Mouse (Mus musculus) hindbrain, embryonic 13.5 days (tissue): Measurements from ENCODE around the gene Chn2. TPM values are rescaled to one million over a fixed set of nuclear protein-coding genes. Genes with fewer than 3 reads are reported as not detected.

Experiments used
- ATAC-seq: fragments of 200-750 bp; cut with Nextera tagmentation; 2 replicates; pipeline ENCODE4 v1.8.0; 2017; ENCODE audit warnings: moderate TSS enrichment; ENCODE audit not compliant: low FRiP score
- H3K27ac ChIP-seq: fragments of 300-500 bp; sonication (generic); 2 replicates; pipeline ENCODE4 v1.5.1; 2015; ENCODE audit warnings: inconsistent platforms, mild to moderate bottlenecking, moderate library complexity
- H3K27me3 ChIP-seq: fragments of 300-500 bp; sonication (generic); 2 replicates; pipeline ENCODE4 v1.6.1; 2015; ENCODE audit warnings: mild to moderate bottlenecking, inconsistent platforms
- H3K36me3 ChIP-seq: fragments of 300-500 bp; sonication (generic); 2 replicates; pipeline ENCODE4 v1.6.1; 2015; ENCODE audit warnings: mild to moderate bottlenecking, inconsistent platforms
- H3K4me1 ChIP-seq: fragments of 300-500 bp; sonication (generic); replicated peaks from 2 replicates; pipeline ENCODE4 v1.6.1; 2015; ENCODE audit warnings: inconsistent platforms
- H3K4me2 ChIP-seq: fragments of 300-500 bp; sonication (generic); 2 replicates; pipeline ENCODE4 v1.6.1; 2015; ENCODE audit warnings: inconsistent platforms, mild to moderate bottlenecking, moderate library complexity
- H3K4me3 ChIP-seq: fragments of 300-500 bp; sonication (generic); 2 replicates; pipeline ENCODE4 v1.5.1; 2015; ENCODE audit warnings: mild to moderate bottlenecking, inconsistent platforms
- H3K9ac ChIP-seq: fragments of 300-500 bp; sonication (generic); 2 replicates; pipeline ENCODE4 v1.6.1; 2015; ENCODE audit warnings: mild to moderate bottlenecking, inconsistent platforms
- H3K9me3 ChIP-seq: fragments of 300-500 bp; sonication (generic); 2 replicates; pipeline ENCODE4 v1.6.1; 2016; ENCODE audit warnings: inconsistent platforms
- WGBS: fragments of 180-500 bp; shearing (Covaris S2); methylation state at CpG from one replicate; pipeline ENCODE4 v1.1.7; 2015; 5-methylcytosine and 5-hydroxymethylcytosine counted together
- polyA plus RNA-seq: library from polyadenylated mRNA; unstranded; fragments of >200 nt; fragmentation: Nextera tagmentation; extraction: Ambion mirVana; gene quantifications from 2 replicates; pipeline ENCODE4 v1.2.1, GENCODE M21; 2015

Gene Chn2
- polyA plus RNA-seq, 1 experiment from 2014 or later = 31.5 TPM

DNA sequence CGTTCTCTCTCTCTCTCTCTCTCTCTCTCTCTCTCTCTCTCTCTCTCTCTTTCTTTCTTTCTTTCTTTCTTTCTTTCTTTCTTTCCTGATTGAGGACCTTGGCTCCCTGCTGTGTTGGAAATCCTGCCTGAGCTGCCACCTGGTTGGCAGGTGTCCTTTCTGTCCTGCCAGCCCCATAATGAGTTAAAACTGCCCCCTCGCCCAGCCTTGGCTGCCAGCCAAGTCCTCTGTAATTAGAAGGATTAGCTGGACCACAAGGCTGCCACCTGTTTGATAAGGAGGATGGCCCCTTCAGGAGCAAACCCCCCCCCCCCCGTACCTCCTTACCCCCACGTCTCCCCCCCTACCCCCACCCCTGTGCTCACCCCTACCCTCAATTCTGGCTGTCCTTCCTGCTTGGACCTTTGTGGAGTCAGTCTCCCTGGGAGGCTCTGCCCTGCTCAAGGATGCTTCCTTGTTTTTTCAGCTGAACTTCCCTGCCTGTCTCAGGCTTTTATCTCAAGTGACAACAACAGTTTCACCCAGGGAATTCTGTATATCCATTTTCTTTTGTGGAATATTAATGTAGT lies 72.1 kb downstream of the Chn2 start:
- Histone ChIP-seq H3K9me3 (no peaks in the 10 kb centered on the region; the same call in 1 of the 2 replicates), H3K9ac (no peak overlapping the region), H3K27ac (no peak overlapping the region), H3K4me1 (peaks cover 14% of the 10 kb centered on the region), H3K27me3 (no peaks in the 10 kb centered on the region), H3K4me2 (no peak overlapping the region), H3K36me3 (no peaks in the 10 kb centered on the region), H3K4me3 (no peak overlapping the region)
- ATAC-seq = no peak
- 18% methylated on average over 4 of the region's 4 CpGs for WGBS

DNA sequence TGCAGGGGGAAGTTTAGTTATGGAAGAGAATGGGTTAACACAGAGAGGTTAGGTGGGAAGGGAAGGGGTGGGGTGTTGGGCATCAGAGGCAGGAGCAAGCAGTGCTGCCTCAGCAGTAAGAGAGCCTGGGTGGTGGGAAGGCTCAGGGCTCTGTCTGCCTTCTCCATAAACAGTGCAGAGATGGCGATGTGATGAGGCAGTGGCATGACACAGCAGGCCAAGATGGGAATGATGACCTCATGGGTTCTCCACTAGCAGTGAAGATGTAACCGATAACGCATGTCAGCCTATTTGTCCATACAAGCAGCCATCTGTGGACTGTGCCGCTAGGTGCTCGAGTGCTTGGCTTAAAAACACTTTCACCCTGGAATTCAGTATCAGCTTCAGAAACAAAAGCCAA lies 74.0 kb downstream of the Chn2 start:
- Histone ChIP-seq H3K9ac (no peak overlapping the region), H3K27me3 (no peaks in the 10 kb centered on the region), H3K4me3 (no peak overlapping the region), H3K36me3 (no peaks in the 10 kb centered on the region), H3K4me2 (no peak overlapping the region), H3K4me1 (peaks cover 14% of the 10 kb centered on the region), H3K9me3 (no peaks in the 10 kb centered on the region; the same call in 1 of the 2 replicates), H3K27ac (no peak overlapping the region)
- ATAC-seq = no peak
- WGBS = 91% methylated on average over 5 of the region's 5 CpGs

DNA sequence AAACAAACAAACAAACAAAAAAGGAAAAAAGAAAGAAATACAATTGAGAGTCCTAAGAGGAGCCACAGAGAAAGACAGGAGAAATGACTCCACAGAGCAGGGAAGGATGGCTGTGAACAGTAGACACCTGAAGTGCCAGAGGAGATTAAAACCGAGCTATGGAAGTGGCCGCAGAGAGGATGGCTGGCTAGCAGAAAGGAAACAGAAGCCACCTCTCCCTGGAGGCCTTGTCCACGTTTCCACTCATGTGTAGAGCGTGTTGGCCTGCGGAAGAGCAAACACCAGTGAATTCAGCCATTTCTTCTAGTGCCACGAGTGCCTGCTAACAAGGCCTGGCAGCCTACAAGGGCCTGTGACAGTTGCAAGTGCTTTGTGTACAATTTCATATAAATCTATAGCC lies 75.1 kb downstream of the Chn2 start:
- Histone ChIP-seq H3K9ac (no peak overlapping the region), H3K9me3 (no peaks in the 10 kb centered on the region; the same call in 1 of the 2 replicates), H3K4me1 (peaks cover 14% of the 10 kb centered on the region), H3K4me2 (no peak overlapping the region), H3K36me3 (no peaks in the 10 kb centered on the region), H3K4me3 (no peak overlapping the region), H3K27me3 (no peaks in the 10 kb centered on the region), H3K27ac (no peak overlapping the region)
- WGBS = 91% methylated on average over 6 of the region's 6 CpGs
- no peak for ATAC-seq

DNA sequence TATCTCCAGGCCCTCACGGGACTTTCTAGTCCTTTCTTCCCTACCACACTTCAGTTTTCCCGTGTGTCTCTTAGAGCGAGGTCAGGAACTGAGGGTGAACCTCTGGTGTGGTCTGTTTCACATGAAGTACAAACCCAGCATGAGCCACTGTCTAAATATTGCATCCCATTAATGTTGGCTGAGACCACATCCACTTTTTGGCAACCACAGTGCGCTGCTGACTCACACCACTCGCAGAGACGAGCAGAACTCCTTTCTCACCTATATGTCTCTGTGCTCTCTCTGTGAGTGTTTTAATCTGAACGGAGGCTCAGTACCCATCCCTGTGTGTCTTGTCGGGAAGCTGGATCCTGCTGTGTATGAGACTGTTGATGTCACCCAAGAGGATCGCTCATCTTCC lies 76.9 kb downstream of the Chn2 start:
- Histone ChIP-seq H3K4me1 (peaks cover 9% of the 10 kb centered on the region), H3K4me2 (no peak overlapping the region), H3K27me3 (no peaks in the 10 kb centered on the region), H3K9ac (no peak overlapping the region), H3K36me3 (no peaks in the 10 kb centered on the region), H3K9me3 (no peaks in the 10 kb centered on the region; the same call in 1 of the 2 replicates), H3K4me3 (no peak overlapping the region), H3K27ac (no peak overlapping the region)
- no peak for ATAC-seq
- WGBS = 94% methylated on average over 9 of the region's 9 CpGs

DNA sequence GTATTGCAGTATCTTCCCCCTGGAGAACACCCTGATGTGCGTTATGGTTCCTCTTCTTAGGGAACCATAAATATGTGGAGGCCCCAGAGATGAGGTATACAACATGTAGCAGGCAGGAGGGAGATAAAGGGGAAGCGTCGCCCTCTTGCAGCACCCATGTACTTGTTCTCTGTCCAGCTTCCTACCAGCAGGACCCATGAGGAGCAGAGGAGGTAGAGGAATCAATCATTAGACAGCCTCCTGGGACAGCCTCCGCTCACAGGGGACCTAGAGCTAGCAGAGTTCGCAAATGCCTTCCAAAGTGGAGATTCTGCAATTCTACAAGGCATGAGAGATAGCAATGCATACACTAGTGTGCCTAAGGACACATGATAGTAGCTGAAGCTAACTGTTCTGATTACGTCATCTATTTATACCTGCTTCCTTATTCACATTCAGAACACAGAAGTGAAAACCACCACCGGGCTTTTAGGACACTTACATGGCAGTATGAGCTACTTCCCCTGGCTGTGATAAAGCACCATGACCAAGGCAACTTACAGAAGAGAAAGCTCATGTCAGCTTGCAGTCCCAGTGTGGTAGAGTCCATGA lies 77.7 kb downstream of the Chn2 start:
- WGBS = 93% methylated on average over 7 of the region's 7 CpGs
- Histone ChIP-seq H3K4me3 (no peak overlapping the region), H3K4me2 (no peak overlapping the region), H3K27me3 (no peaks in the 10 kb centered on the region), H3K9ac (no peak overlapping the region), H3K36me3 (no peaks in the 10 kb centered on the region), H3K27ac (no peak overlapping the region), H3K9me3 (no peaks in the 10 kb centered on the region; the same call in 1 of the 2 replicates), H3K4me1 (peaks cover 7% of the 10 kb centered on the region)
- no peak for ATAC-seq

DNA sequence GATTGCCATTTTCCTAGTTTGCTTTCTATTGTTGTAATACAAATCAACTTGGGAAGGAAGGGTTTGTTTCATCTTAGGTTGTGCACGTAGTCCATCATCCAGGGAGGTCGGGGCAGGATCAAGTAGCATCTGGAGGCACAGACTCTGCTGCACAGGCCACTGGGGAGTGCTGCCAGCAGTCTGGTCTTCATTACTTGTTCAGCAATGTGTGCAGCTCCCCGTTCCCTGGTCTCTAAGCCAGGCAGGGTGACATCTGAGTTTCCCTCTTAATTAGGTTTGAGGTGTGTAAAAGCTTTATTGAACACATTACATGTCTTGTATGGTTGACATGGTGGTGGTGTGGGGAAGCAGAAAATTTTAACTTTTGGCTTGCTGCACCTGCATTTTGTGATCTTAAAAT lies 79.0 kb downstream of the Chn2 start:
- H3K4me1 ChIP-seq = peaks cover 7% of the 10 kb centered on the region
- H3K4me2 ChIP-seq = no peak overlapping the region
- no peaks in the 10 kb centered on the region; the same call in 1 of the 2 replicates for H3K9me3 ChIP-seq
- 57% methylated on average over 3 of the region's 3 CpGs for WGBS
- ATAC-seq = no peak
- no peak overlapping the region for H3K4me3 ChIP-seq
- H3K27me3 ChIP-seq = no peaks in the 10 kb centered on the region
- H3K27ac ChIP-seq = no peak overlapping the region
- H3K9ac ChIP-seq = no peak overlapping the region
- H3K36me3 ChIP-seq = no peaks in the 10 kb centered on the region

DNA sequence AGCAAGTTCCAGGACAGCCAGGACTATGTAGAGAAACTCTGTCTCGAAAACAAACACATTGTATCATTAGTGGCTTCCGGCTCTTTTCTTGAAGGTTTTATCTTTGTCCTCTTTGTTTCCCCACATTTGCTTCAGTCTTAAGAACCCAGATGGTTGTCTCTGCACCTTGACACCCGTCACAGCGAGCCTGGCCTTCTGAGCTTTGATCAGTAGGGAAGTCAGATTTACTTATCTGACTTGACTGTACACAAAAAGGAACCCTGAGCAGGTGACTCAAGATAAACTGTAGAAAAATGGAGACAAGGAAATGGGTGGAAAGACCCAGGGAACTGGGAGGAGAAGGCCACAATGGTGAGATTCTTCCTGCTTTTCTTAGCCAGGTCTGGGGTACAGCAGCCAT lies 79.5 kb downstream of the Chn2 start:
- no peaks in the 10 kb centered on the region for H3K36me3 ChIP-seq
- no peak overlapping the region for H3K4me3 ChIP-seq
- H3K27ac ChIP-seq = no peak overlapping the region
- ATAC-seq = no peak
- WGBS = 90% methylated on average over 4 of the region's 4 CpGs
- H3K9me3 ChIP-seq = no peaks in the 10 kb centered on the region
- H3K4me1 ChIP-seq = peaks cover 7% of the 10 kb centered on the region
- H3K9ac ChIP-seq = no peak overlapping the region
- no peak overlapping the region for H3K4me2 ChIP-seq
- H3K27me3 ChIP-seq = no peaks in the 10 kb centered on the region

DNA sequence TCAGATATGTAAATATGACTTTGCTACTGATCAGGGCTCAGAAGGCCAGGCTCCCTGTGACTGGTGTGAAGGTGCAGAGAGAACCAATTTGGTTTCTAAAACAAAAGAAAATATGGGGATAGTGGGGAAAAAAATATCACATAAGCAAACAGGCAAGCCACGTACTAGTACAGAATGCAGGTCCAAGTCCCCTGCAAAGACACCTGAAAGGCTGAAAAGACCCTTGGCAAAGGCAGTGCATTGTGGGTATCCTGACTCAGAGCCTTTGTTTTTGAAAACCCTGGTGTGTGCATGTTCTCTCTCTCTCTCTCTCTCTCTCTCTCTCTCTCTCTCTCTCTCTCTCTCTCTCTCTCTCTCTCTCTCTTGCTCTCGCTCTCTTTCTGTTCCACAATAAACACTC lies 80.1 kb downstream of the Chn2 start:
- Histone ChIP-seq H3K36me3 (no peaks in the 10 kb centered on the region), H3K4me1 (peaks cover 7% of the 10 kb centered on the region), H3K27ac (no peak overlapping the region), H3K4me3 (no peak overlapping the region), H3K9ac (no peak overlapping the region), H3K9me3 (no peaks in the 10 kb centered on the region), H3K4me2 (no peak overlapping the region), H3K27me3 (no peaks in the 10 kb centered on the region)
- ATAC-seq = no peak
- 62% methylated on average over 2 of the region's 2 CpGs for WGBS

DNA sequence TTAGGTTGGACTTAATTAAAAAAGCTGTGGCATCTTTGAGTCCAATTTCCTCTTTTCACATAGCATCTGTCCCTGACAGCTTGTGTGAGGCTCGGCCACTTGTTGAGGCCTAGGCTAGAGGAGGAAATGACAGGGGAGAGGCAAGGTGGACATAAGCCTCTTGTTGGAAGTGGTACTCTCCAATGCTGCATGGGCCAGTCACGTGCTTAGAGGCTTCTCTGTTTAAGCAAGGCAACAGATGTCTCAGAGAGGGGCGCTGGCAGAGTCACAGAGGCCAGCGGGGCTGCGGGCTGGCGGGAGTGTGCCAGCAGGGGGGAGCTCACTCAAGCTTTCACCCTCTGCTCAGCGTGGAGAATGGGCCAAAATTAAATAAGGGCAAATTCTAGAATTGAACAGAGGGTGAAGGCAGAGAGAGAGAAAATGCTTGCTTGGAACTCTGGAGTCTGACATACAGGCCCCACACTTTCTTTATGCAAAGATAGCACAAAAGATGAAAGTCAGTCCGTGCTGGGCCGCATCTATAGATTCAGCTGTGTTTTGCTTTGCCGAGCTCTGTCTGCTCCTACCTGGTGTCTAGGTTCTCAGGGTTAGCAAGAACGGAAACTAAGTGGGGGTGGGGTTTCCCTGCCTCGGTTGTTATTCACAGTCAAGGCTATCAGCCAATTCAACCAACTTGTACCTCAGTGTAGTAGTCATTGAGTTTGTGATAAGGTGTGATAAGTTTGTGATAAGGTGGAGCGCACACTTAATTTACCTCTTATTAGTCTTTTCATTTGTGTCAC lies 80.7 kb downstream of the Chn2 start:
- Histone ChIP-seq H3K27me3 (no peaks in the 10 kb centered on the region), H3K9me3 (no peaks in the 10 kb centered on the region), H3K36me3 (no peaks in the 10 kb centered on the region), H3K4me2 (no peak overlapping the region), H3K4me1 (peaks cover 7% of the 10 kb centered on the region), H3K9ac (no peak overlapping the region), H3K4me3 (no peak overlapping the region), H3K27ac (no peak overlapping the region)
- no peak for ATAC-seq
- WGBS = 25% methylated on average over 13 of the region's 13 CpGs

DNA sequence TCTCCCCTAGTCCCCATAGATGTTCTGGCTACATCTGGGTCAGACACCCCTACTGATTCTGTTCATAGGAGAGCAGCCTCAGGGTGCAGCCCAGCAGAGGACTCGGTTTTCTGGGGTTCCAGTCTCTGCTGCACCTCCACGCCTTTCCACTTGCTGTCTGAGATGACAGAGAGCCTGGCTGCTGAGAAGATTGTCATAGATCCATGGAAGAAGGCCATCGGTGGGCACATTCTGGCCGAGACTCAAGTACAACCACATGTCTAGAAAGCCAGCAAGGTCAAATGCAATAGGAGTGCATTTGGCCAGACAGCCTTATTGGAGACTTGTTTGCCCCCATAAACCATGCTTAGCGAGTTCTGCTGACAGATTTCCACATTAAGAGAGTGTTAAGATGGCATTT lies 81.5 kb downstream of the Chn2 start:
- Histone ChIP-seq H3K4me2 (no peak overlapping the region), H3K9ac (no peak overlapping the region), H3K4me1 (peaks cover 7% of the 10 kb centered on the region), H3K9me3 (no peaks in the 10 kb centered on the region), H3K27ac (no peak overlapping the region), H3K36me3 (no peaks in the 10 kb centered on the region), H3K4me3 (no peak overlapping the region), H3K27me3 (peaks cover 4% of the 10 kb centered on the region; the same call in 1 of the 2 replicates)
- ATAC-seq = no peak
- WGBS = 89% methylated on average over 5 of the region's 5 CpGs

DNA sequence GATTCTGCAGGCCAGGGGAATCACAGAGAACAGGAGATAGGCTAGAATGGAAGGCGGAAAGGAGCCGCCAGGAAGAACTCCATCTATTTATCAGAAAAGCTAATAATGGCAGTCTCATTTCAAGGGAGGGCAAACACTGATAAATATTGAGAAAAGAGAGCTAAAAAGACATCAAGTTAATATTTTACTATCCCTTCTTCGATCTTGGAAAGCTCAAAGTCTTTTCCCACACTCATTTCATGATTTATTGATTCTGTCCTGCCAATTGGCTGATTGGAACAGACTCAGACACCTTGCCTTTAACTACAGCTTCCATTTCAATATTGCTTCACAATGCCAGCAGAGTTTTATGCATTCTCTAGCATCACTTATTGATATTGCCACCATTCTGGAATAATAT lies 85.2 kb downstream of the Chn2 start:
- Histone ChIP-seq H3K4me2 (no peak overlapping the region), H3K36me3 (no peaks in the 10 kb centered on the region), H3K4me3 (no peak overlapping the region), H3K4me1 (peaks cover 20% of the 10 kb centered on the region), H3K9ac (no peak overlapping the region), H3K9me3 (no peaks in the 10 kb centered on the region), H3K27ac (no peak overlapping the region), H3K27me3 (peaks cover 4% of the 10 kb centered on the region; the same call in 1 of the 2 replicates)
- WGBS = 77% methylated on average over 3 of the region's 3 CpGs
- no peak for ATAC-seq

DNA sequence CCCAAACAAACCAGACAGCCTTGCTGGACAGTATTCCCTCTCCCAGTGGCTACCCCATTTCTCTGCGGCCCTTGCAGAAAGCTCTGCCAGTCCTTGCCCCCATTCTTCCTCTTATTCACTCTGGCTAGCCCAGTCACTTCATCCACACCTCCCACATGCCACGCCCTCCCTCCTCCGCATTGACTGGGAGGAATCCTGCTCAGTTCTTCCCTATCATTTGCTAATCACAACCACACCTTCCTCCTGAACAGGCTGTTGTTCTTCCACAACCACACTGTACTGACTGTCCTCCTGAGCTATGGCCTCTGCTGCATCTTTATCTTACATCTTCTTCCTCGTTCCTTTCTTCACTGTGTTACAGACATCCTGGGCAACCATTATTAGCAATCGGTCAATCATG lies 86.2 kb downstream of the Chn2 start:
- ATAC-seq = no peak
- peaks cover 13% of the 10 kb centered on the region for H3K4me1 ChIP-seq
- peaks cover 4% of the 10 kb centered on the region; the same call in 1 of the 2 replicates for H3K27me3 ChIP-seq
- H3K9ac ChIP-seq = no peak overlapping the region
- no peak overlapping the region for H3K4me2 ChIP-seq
- no peaks in the 10 kb centered on the region for H3K36me3 ChIP-seq
- no peak overlapping the region for H3K27ac ChIP-seq
- no peaks in the 10 kb centered on the region for H3K9me3 ChIP-seq
- WGBS = 74% methylated on average over 5 of the region's 5 CpGs
- no peak overlapping the region for H3K4me3 ChIP-seq
